Mouse (Mus musculus) olfactory bulb, adult 2 months (tissue): ENCODE data around the gene Rnf4.

Source experiments
- CTCF ChIP-seq: fragments of 200-500 bp; IDR thresholded peaks from 2 replicates; pipeline ENCODE4 v1.5.1; 2012; ENCODE audit warnings: low read depth, mild to moderate bottlenecking, low read length, moderate library complexity; ENCODE audit not compliant: insufficient read depth
- POLR2A ChIP-seq: fragments of 200-500 bp; IDR thresholded peaks from 2 replicates; pipeline ENCODE4 v1.6.1; 2012; ENCODE audit warnings: mild to moderate bottlenecking, low read depth, low read length, moderate library complexity; ENCODE audit not compliant: insufficient read depth

- TF ChIP-seq CTCF: no peak
- TF ChIP-seq POLR2A: no peak
Measured at GRCm38 (mm10) chr5:34325286-34325685, 10.8 kb upstream of the Rnf4 start.
